Mouse (Mus musculus): ENCODE measurements around the gene Kcnq2.

Gene Kcnq2

GRCm38 (mm10) chr2:181102161-181102560 is 32.9 kb downstream of the Kcnq2 start:
- DNase-seq (ENCODE audit: low spot score in 2 of 2) = no peak

- DNase-seq (ENCODE audit: low spot score in 2 of 2) = no peak
Measured at GRCm38 (mm10) chr2:181101626-181102025, 33.5 kb downstream of the Kcnq2 start.

DNA sequence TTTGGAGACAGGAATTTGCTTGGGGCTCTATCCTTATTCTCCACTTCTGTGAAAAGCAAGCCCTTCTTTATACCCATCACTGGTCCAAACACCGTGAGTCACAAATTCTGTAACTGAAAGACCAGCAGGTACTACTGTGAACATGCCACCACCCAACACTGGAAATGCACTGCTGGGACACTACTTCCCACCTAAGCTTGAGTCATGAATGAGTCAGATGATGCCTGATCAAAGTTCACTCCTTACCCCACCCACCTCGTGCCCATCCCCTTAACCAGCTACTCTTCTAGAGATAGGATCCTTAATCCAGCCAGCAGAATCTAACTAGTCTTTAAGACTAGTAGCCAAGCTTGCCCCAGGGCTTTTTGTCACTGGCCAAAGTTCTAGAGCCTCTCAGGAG is 35.0 kb downstream of the Kcnq2 start:
- DNase-seq (ENCODE audit: low spot score in 2 of 2) = no peak

DNA sequence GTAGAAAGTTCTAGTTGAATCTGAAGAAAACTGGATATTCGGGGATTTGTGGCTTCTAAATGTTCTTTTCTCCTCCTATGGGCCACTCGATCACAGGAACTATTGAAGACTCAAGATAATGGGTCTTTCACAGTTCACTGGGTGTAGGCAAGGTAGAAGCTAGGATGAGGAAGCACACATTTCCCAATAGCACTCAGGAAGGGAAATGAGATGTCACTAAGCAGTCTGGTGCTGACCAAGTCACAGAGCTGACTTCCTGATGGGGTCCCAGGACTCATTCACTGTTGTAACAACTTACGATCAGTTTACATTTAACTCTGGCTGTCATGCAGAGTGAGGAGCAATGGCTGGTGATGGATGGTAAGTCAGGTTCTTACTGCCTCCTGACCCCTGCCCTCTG is 45.0 kb downstream of the Kcnq2 start:
- no peak for DNase-seq (ENCODE audit: low spot score in 2 of 2)

- no peak for DNase-seq (ENCODE audit: low spot score in 2 of 2)
Measured at GRCm38 (mm10) chr2:181084997-181085396, 50.1 kb downstream of the Kcnq2 start.

GRCm38 (mm10) chr2:181083945-181084344 is 51.2 kb downstream of the Kcnq2 start:
- DNase-seq (ENCODE audit: low spot score in 2 of 2) = no peak

DNA sequence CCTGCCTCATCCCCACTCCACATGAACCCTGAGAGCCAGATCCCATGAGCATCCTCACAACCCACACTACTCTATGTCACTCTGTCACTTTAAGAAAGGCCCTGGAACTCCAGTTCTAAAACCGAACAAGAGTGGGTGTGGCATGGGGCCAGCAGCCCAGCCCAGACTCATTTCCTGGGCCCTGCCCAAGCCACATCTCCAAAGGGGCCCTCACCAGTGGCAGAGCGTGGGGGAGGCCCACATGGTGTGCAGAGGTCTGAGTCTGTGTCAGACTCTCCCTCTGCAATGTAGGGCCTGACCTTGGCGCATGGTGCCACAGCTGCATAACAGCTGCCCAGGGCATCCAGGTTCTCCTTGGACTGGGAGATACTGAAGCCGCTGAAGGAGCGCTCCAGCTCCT is 54.2 kb downstream of the Kcnq2 start:
- no peak for DNase-seq (ENCODE audit: low spot score in 2 of 2)

GRCm38 (mm10) chr2:181079518-181079917 is 55.6 kb downstream of the Kcnq2 start:
- no peak for DNase-seq (ENCODE audit: low spot score in 2 of 2)

- DNase-seq (ENCODE audit: low spot score in 2 of 2) = no peak
Measured at GRCm38 (mm10) chr2:181078908-181079307, 56.2 kb downstream of the Kcnq2 start.

DNA sequence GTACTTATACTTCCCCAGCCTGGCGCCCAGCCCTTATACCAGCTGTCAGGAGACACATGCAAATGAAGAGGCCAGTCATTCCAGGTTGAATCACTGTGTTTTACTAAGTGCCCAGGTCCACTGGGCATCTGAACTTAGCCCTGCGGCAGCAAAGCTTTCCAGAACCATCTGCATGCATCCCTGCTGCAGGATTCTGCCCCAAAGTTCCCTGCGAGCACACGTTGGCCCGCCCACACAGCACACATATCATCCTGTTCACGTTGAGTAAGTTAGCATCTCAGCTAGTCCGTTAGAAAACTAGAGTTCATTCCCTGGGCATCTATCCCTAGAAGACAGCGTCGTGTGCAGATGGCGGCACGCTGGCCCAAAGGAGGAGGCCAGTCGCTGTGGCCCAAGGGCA is 59.6 kb downstream of the Kcnq2 start:
- no peak for DNase-seq (ENCODE audit: low spot score in 2 of 2)

- no peak for DNase-seq (ENCODE audit: low spot score in 2 of 2)
Measured at GRCm38 (mm10) chr2:181072403-181072714, 62.7 kb downstream of the Kcnq2 start.

GRCm38 (mm10) chr2:181071706-181072402 is 63.2 kb downstream of the Kcnq2 start:
- peak; percentile 48 to 80 for DNase-seq (ENCODE audit: low spot score in 2 of 2)

GRCm38 (mm10) chr2:181070136-181070535 is 65.0 kb downstream of the Kcnq2 start:
- DNase-seq (ENCODE audit: low spot score in 2 of 2) = no peak

DNA sequence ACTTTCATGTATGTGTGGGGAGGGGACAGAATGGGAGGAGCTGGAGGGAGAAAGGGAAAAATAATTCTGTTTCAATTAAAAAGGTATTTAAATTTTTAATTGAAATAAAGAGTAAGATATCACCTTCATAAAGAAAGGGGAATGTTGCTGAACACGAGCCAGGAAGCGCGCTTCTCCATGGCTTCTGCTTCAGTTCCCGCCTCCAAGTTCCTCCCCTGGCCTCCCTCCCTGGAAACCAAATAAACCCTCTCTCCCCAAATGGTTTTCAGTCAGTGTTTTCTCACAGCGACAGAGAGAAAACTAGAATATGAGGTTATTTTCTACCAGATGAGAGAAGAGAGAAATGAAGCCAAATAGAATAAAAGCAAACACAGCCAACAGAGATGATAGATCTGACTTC is 66.6 kb downstream of the Kcnq2 start:
- DNase-seq (ENCODE audit: low spot score in 2 of 2) = no peak

GRCm38 (mm10) chr2:181065827-181066226 is 69.3 kb downstream of the Kcnq2 start:
- DNase-seq (ENCODE audit: low spot score in 2 of 2) = no peak

DNA sequence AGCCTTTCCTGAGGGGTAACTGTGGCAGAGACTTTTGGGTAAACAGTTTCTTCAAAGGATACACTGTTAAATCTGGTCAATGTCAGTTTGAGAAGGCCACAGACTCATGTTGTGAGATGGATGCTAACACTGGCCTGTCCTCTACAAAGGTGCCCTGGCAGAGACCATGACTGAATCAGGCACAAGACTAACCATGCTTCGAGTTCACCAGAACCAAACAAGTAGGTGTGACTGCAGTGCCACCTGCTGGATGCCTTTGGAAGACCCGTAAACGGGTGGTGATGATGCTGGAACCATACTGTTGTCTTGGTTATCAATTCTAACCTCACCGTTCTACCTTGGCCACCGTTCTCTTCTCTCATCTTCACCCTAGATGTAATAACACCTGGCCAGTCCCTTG is 75.0 kb downstream of the Kcnq2 start:
- peak; percentile 56 to 79 for DNase-seq (ENCODE audit: low spot score in 2 of 2)

DNA sequence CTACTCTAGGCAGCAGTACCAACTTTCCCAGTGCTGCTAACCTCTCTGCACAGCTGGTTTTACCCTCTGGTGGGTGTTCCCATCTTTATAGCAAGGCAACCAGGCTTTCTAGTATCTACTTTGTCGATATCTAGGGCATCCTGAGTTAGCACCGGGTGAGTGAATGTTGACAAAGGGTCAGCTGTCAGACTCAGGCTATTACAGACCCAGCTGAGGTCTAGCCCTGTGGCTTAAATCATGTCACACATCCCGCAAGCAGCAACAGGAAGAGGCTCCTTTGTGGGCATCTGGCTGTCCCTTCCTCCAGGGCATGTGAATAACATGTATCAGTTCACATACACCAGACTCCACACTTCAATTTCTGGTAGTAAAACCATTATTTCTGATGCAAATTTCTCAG is 76.9 kb downstream of the Kcnq2 start:
- DNase-seq (ENCODE audit: low spot score in 2 of 2) = no peak

DNA sequence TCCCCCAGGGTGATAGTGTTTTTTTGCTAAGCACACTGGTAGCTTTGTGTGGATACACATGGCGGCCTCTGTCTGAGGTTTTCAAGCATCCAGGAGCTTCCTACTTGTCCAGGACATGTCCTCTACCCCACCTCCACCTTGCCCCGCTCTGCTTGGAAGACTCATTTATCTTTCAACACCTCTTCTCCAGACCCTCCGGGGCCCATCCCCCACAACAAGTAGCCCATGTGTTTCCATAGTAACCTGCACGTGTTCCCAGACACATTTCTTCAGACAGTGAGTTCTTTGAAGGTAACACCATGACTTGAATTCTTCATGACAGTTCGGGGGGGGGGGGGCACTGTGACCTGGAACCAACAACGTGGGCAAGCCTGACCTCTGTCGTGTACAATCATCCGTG is 77.8 kb downstream of the Kcnq2 start:
- no peak for DNase-seq (ENCODE audit: low spot score in 2 of 2)

DNA sequence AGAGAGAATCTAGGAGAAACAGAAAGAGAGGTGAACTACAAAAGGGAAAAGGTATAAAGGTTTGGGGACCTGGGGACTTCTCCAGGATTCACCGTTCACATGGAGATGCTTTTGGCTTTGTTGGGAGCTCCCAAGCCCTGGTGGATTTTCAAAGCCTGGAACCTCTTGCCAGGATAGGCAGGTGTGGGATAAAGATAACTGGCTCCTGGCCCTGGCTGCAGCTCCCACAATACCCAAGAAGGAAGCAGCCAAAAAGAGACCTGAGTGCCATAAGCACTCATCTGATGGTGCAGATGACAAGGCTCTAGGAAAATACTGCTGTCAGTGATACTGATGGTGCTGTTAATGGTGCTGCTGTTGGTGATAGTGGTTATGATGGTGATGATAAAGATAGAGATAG is 82.9 kb downstream of the Kcnq2 start:
- no peak for DNase-seq (ENCODE audit: low spot score in 2 of 2)

DNA sequence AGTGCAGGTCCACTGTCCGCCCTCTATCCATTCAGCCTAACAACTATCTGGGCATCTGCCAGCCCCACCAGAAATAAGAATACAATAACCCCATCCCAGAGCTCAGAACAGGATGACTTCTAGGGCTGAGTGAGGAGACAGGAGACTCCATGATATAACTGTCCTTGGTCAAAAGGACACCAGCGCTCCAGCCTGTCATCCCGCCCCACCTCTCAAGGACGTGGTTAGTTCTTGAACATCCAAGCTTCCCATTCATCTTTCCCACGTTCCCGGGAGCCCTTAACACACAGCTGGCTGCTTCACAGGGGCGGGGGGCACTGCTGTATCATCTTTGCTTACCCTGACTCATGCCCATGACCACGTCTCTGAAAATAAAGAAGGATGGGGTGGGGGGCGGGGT is 86.1 kb downstream of the Kcnq2 start:
- no peak for DNase-seq (ENCODE audit: low spot score in 2 of 2)

- DNase-seq (ENCODE audit: low spot score in 2 of 2) = no peak
Measured at GRCm38 (mm10) chr2:181048252-181048945, 86.7 kb downstream of the Kcnq2 start.

GRCm38 (mm10) chr2:181044001-181044400 is 91.1 kb downstream of the Kcnq2 start:
- no peak for DNase-seq (ENCODE audit: low spot score in 2 of 2)

DNA sequence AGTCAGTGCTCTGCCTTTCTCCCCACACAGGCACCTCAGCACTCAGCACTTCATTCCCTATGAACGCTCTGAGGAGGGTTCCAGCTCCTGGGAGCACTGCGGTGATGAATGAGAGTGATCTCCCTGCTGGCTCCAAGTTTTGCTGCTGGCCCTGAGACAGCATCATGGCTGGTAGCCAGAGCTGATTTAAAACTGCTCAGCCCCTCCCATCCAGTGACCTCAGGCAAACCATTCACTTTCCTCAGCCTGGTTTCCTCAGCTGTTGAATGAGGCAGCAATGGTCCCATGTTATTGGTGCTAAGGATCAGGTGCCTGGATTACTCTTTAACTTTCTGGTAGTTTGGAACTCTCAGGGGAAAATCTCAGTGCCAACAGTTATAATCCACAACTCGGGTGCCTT is 91.7 kb downstream of the Kcnq2 start, which contains the start of gene Chrna4:
TSS of gene Chrna4 (minus strand) at position 110 of the 400 bp plus-strand sequence.
- DNase-seq (ENCODE audit: low spot score in 2 of 2) = no peak

GRCm38 (mm10) chr2:181042376-181042775 is 92.7 kb downstream of the Kcnq2 start:
- no peak for DNase-seq (ENCODE audit: low spot score in 2 of 2)

Measured in urinary bladder, adult 18-20 months (tissue).